Mouse (Mus musculus): ENCODE measurements at regions not wholly inside any gene's neighbourhood (a gene's known extent, or its start where the extent isn't known, plus 50 kb on each side); places are given as distances from the start of the nearest gene placed in this dataset.
"Not testable (repeated sequence)": the region's sequence is repeated elsewhere in the genome, so short reads cannot be mapped to it uniquely, and the experiment has no call there.

GRCm38 (mm10) chrX:75733651-75734050 is 141.3 kb downstream of the Pls3 start:
- TF ChIP-seq GATA1 (IDR thresholded peaks at IDR 0.05; ENCODE audit: borderline replicate concordance, low read length); FLI1 (IDR thresholded peaks at IDR 0.05; ENCODE audit: low read length): not testable (repeated sequence)
